Mouse (Mus musculus): ENCODE measurements around the gene Man1a2.

The Man1a2 gene

GRCm38 (mm10) chr3:100568443-100569390, 116.6 kb downstream of the Man1a2 start:
- no peak for DNase-seq (ENCODE audit: low spot score in 2 of 2)

GRCm38 (mm10) chr3:100563565-100563964, 121.7 kb downstream of the Man1a2 start:
- no peak for DNase-seq (ENCODE audit: low spot score in 2 of 2)

GRCm38 (mm10) chr3:100562455-100562854, 122.8 kb downstream of the Man1a2 start:
- no peak for DNase-seq (ENCODE audit: low spot score in 2 of 2)

GRCm38 (mm10) chr3:100561561-100562175, 123.6 kb downstream of the Man1a2 start:
- no peak for DNase-seq (ENCODE audit: low spot score in 2 of 2)

- no peak for DNase-seq (ENCODE audit: low spot score in 2 of 2)
Measured at GRCm38 (mm10) chr3:100559431-100559830, 125.9 kb downstream of the Man1a2 start.

GRCm38 (mm10) chr3:100558211-100558708, 127.0 kb downstream of the Man1a2 start:
- DNase-seq (ENCODE audit: low spot score in 2 of 2), result no peak

- DNase-seq (ENCODE audit: low spot score in 2 of 2), result no peak
Measured at GRCm38 (mm10) chr3:100554843-100555242, 130.5 kb downstream of the Man1a2 start.

GRCm38 (mm10) chr3:100552171-100552570, 133.1 kb downstream of the Man1a2 start:
- no peak for DNase-seq (ENCODE audit: low spot score in 2 of 2)

GRCm38 (mm10) chr3:100547913-100548292, 137.4 kb downstream of the Man1a2 start:
- no peak for DNase-seq (ENCODE audit: low spot score in 2 of 2)

- no peak for DNase-seq (ENCODE audit: low spot score in 2 of 2)
Measured at GRCm38 (mm10) chr3:100547162-100547912, 138.0 kb downstream of the Man1a2 start.

- DNase-seq (ENCODE audit: low spot score in 2 of 2), result no peak
Measured at GRCm38 (mm10) chr3:100536686-100537085, 148.6 kb downstream of the Man1a2 start.

GRCm38 (mm10) chr3:100535902-100536301, 149.4 kb downstream of the Man1a2 start:
- no peak for DNase-seq (ENCODE audit: low spot score in 2 of 2)

GRCm38 (mm10) chr3:100535298-100535697, 150.0 kb downstream of the Man1a2 start:
- DNase-seq (ENCODE audit: low spot score in 2 of 2), result no peak

GRCm38 (mm10) chr3:100534394-100534793, 150.9 kb downstream of the Man1a2 start:
- DNase-seq (ENCODE audit: low spot score in 2 of 2), result no peak

GRCm38 (mm10) chr3:100533429-100533828, 151.9 kb downstream of the Man1a2 start:
- DNase-seq (ENCODE audit: low spot score in 2 of 2), result no peak

GRCm38 (mm10) chr3:100530919-100531318, 154.4 kb downstream of the Man1a2 start:
- no peak for DNase-seq (ENCODE audit: low spot score in 2 of 2)

GRCm38 (mm10) chr3:100530244-100530788, 155.0 kb downstream of the Man1a2 start:
- DNase-seq (ENCODE audit: low spot score in 2 of 2), result no peak

GRCm38 (mm10) chr3:100522671-100523070, 162.6 kb downstream of the Man1a2 start:
- DNase-seq (ENCODE audit: low spot score in 2 of 2), result no peak

- DNase-seq (ENCODE audit: low spot score in 2 of 2), result no peak
Measured at GRCm38 (mm10) chr3:100521626-100522025, 163.7 kb downstream of the Man1a2 start.

GRCm38 (mm10) chr3:100515754-100516141, 169.6 kb downstream of the Man1a2 start:
- DNase-seq (ENCODE audit: low spot score in 2 of 2), result no peak

GRCm38 (mm10) chr3:100515093-100515753, 170.1 kb downstream of the Man1a2 start:
- DNase-seq (ENCODE audit: low spot score in 2 of 2), result no peak
